Mouse (Mus musculus) forebrain, embryonic 13.5 days (tissue): ENCODE results near the gene Nedd1. TPM values are rescaled to one million over a fixed set of nuclear protein-coding genes. Genes with fewer than 3 reads are reported as not detected.

Experiments
- ATAC-seq: fragments of 200-750 bp; cut with Nextera tagmentation; 2 replicates; pipeline ENCODE4 v1.8.0; 2017
- H3K27ac ChIP-seq: fragments of 300-500 bp; sonication (generic); 2 replicates; pipeline ENCODE4 v1.5.1; 2015; ENCODE audit warnings: inconsistent platforms, mild to moderate bottlenecking, moderate library complexity
- H3K27me3 ChIP-seq: fragments of 300-500 bp; sonication (generic); 2 replicates; pipeline ENCODE4 v1.6.1; 2015; ENCODE audit warnings: mild to moderate bottlenecking, inconsistent platforms
- H3K36me3 ChIP-seq: fragments of 300-500 bp; sonication (generic); 2 replicates; pipeline ENCODE4 v1.6.1; 2015; ENCODE audit warnings: mild to moderate bottlenecking, inconsistent platforms; ENCODE audit not compliant: poor library complexity, severe bottlenecking
- H3K4me1 ChIP-seq: fragments of 300-500 bp; sonication (generic); 2 replicates; pipeline ENCODE4 v1.6.1; 2015; ENCODE audit warnings: inconsistent platforms
- H3K4me2 ChIP-seq: fragments of 300-500 bp; sonication (generic); 2 replicates; pipeline ENCODE4 v1.6.1; 2015; ENCODE audit warnings: inconsistent platforms, mild to moderate bottlenecking, moderate library complexity
- H3K4me3 ChIP-seq: fragments of 300-500 bp; sonication (generic); 2 replicates; pipeline ENCODE4 v1.5.1; 2015; ENCODE audit warnings: mild to moderate bottlenecking, inconsistent platforms
- H3K9ac ChIP-seq: fragments of 300-500 bp; sonication (generic); 2 replicates; pipeline ENCODE4 v1.6.1; 2015; ENCODE audit warnings: mild to moderate bottlenecking, inconsistent platforms
- H3K9me3 ChIP-seq: fragments of 300-500 bp; sonication (generic); replicated peaks from 2 replicates; pipeline ENCODE4 v1.6.1; 2016; ENCODE audit warnings: inconsistent platforms
- WGBS: fragments of 180-500 bp; shearing (Covaris S2); methylation state at CpG from one replicate; pipeline ENCODE4 v1.1.7; 2015; 5-methylcytosine and 5-hydroxymethylcytosine counted together
- polyA plus RNA-seq: library from polyadenylated mRNA; unstranded; fragments of >200 nt; fragmentation: Nextera tagmentation; extraction: Ambion mirVana; gene quantifications from 2 replicates; pipeline ENCODE4 v1.2.1, GENCODE M21; 2015

The Nedd1 gene
- polyA plus RNA-seq, 1 experiment from 2014 or later: 35.4 TPM

- Histone ChIP-seq H3K27ac (no peak overlapping the region), H3K36me3 (no peaks in the 10 kb centered on the region), H3K4me3 (no peak overlapping the region), H3K9ac (no peak overlapping the region), H3K27me3 (no peaks in the 10 kb centered on the region), H3K4me1 (peaks cover 14% of the 10 kb centered on the region; the same call in 1 of the 2 replicates), H3K9me3 (no peaks in the 10 kb centered on the region), H3K4me2 (no peak overlapping the region)
- 83% methylated on average over 8 of the region's 8 CpGs for WGBS
- ATAC-seq: no peak
Observed at GRCm38 (mm10) chr10:92649096-92649495, 73.1 kb downstream of the Nedd1 start.

GRCm38 (mm10) chr10:92647691-92648090 is 74.5 kb downstream of the Nedd1 start:
- H3K27me3 ChIP-seq: no peaks in the 10 kb centered on the region
- H3K36me3 ChIP-seq: no peaks in the 10 kb centered on the region
- 55% methylated on average over 2 of the region's 2 CpGs for WGBS
- H3K9me3 ChIP-seq: no peaks in the 10 kb centered on the region
- 0 out of 2 replicates have a peak, but pooled peaks have one; percentile 48 for ATAC-seq
- peaks cover 14% of the 10 kb centered on the region; the same call in 1 of the 2 replicates for H3K4me1 ChIP-seq
- H3K4me3 ChIP-seq: no peak overlapping the region
- H3K4me2 ChIP-seq: no peak overlapping the region
- no peak overlapping the region for H3K27ac ChIP-seq
- no peak overlapping the region for H3K9ac ChIP-seq

DNA sequence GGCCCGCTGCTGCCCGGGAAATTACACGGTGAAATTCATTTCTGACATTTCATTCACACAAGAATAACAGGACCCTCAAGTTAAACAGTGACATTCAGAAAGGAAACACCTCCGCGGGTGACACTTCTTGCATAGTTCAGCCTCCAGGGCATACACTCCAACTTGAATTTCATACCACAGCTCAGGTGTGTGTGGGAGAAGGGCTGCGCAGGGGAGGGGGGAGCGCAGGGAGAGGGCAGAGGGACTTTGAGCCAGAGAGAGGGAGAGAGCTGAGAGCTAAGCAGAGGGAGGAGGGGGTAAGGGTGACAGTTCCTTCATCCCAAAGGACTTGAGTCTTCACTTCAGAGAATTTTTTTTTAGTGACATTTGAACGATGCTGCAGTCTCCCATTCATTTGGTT is 78.2 kb downstream of the Nedd1 start:
- Histone ChIP-seq H3K27me3 (no peaks in the 10 kb centered on the region), H3K36me3 (no peaks in the 10 kb centered on the region), H3K4me3 (no peak overlapping the region), H3K9ac (no peak overlapping the region), H3K4me1 (peaks cover 3% of the 10 kb centered on the region; the same call in 1 of the 2 replicates), H3K9me3 (no peaks in the 10 kb centered on the region), H3K27ac (no peak overlapping the region), H3K4me2 (no peak overlapping the region)
- WGBS: 59% methylated on average over 8 of the region's 8 CpGs
- ATAC-seq: no peak

GRCm38 (mm10) chr10:92641032-92641431 is 81.2 kb downstream of the Nedd1 start:
- Histone ChIP-seq H3K27me3 (no peaks in the 10 kb centered on the region), H3K9ac (no peak overlapping the region), H3K4me3 (no peak overlapping the region), H3K4me2 (no peak overlapping the region), H3K4me1 (peaks cover 3% of the 10 kb centered on the region; the same call in 1 of the 2 replicates), H3K27ac (no peak overlapping the region), H3K9me3 (0 out of 2 replicates have a peak, but pooled peaks cover 15% of the 10 kb centered on the region), H3K36me3 (no peaks in the 10 kb centered on the region)
- ATAC-seq: no peak
